Comparison of ENCODE assay signal across 8 mouse cellular contexts in genomic region chr9:100642186-100642839, GRCm38 (mm10). TPM values are rescaled to one million over a fixed set of nuclear protein-coding genes. Genes with fewer than 3 reads are reported as not detected.
DNase-seq lines count a peak whose midpoint lies in the region; ATAC-seq and TF ChIP-seq lines count a peak whose summit lies in the region.

No protein-coding gene starts in this region.

- DNase-seq in cerebellum, adult 18-20 months: peak; percentile 23 to 41
- DNase-seq in cerebellum, postnatal 4 days (ENCODE audit: low spot score in 2 of 2): no peak
- DNase-seq in spleen, adult 2 months (ENCODE audit: low read depth in 1 of 2, low spot score in 2 of 2): peak in 1 of 2 experiments; percentile 8
- no peak for DNase-seq in spleen, postnatal 4 days (ENCODE audit: low spot score in 2 of 2)
- no peak for DNase-seq in midbrain, postnatal 0 days (ENCODE audit: low spot score)
- DNase-seq in T-cell, adult 2 months (ENCODE audit: low spot score): no peak

- H3K9ac ChIP-seq in forebrain, embryonic 13.5 days: peak overlapping the region; percentile 92
- peak overlapping the region; percentile 71 for H3K9ac ChIP-seq in kidney, embryonic 16.5 days (replicated peaks; ENCODE audit: low read length)
- H3K9ac ChIP-seq in midbrain, postnatal 0 days (replicated peaks; ENCODE audit: low read length, poor library complexity, severe bottlenecking): peak overlapping the region; percentile 54

- H3K4me2 ChIP-seq in forebrain, embryonic 13.5 days: peak overlapping the region; percentile 69
- peak overlapping the region; percentile 76 for H3K4me2 ChIP-seq in kidney, embryonic 16.5 days (replicated peaks; ENCODE audit: low read depth, low read length)
- H3K4me2 ChIP-seq in midbrain, postnatal 0 days (ENCODE audit: low read depth, low read length, poor library complexity, severe bottlenecking): peak overlapping the region; percentile 75

- H3K4me1 ChIP-seq in spleen, adult 2 months (ENCODE audit: control insufficient read depth, insufficient read depth, insufficient read length): peaks cover 6% of the 10 kb centered on the region
- H3K4me1 ChIP-seq in forebrain, embryonic 13.5 days: peaks cover 31% of the 10 kb centered on the region
- peaks cover 24% of the 10 kb centered on the region for H3K4me1 ChIP-seq in kidney, embryonic 16.5 days (ENCODE audit: insufficient read depth, low read length)
- H3K4me1 ChIP-seq in midbrain, postnatal 0 days (ENCODE audit: insufficient read depth, low read length): peaks cover 11% of the 10 kb centered on the region; the same call in 1 of the 2 replicates

- no peaks in the 10 kb centered on the region for H3K27me3 ChIP-seq in spleen, adult 2 months (ENCODE audit: control insufficient read depth, insufficient read depth, low read length)
- no peaks in the 10 kb centered on the region for H3K27me3 ChIP-seq in forebrain, embryonic 13.5 days
- H3K27me3 ChIP-seq in kidney, embryonic 16.5 days (ENCODE audit: insufficient read depth, low read length): no peaks in the 10 kb centered on the region
- H3K27me3 ChIP-seq in midbrain, postnatal 0 days (ENCODE audit: insufficient read depth, low read length): no peaks in the 10 kb centered on the region

- H3K9me3 ChIP-seq in forebrain, embryonic 13.5 days (replicated peaks): no peaks in the 10 kb centered on the region
- no peaks in the 10 kb centered on the region for H3K9me3 ChIP-seq in kidney, embryonic 16.5 days (ENCODE audit: low read length)
- H3K9me3 ChIP-seq in midbrain, postnatal 0 days (ENCODE audit: low read length): no peaks in the 10 kb centered on the region

- 1% methylated on average over 16 of the region's 16 CpGs for WGBS in spleen, adult 2 months
- under 1% methylated on average over 16 of the region's 16 CpGs for WGBS in forebrain, embryonic 13.5 days
- under 1% methylated on average over 16 of the region's 16 CpGs for WGBS in kidney, embryonic 16.5 days
- 1% methylated on average over 16 of the region's 16 CpGs for WGBS in midbrain, postnatal 0 days

- peak overlapping the region; percentile 93 for H3K27ac ChIP-seq in spleen, adult 2 months (ENCODE audit: insufficient read depth, low read length)
- H3K27ac ChIP-seq in forebrain, embryonic 13.5 days: peak overlapping the region; percentile 98
- H3K27ac ChIP-seq in kidney, embryonic 16.5 days (ENCODE audit: low read length): peak overlapping the region; percentile 99
- peak overlapping the region; percentile 98 for H3K27ac ChIP-seq in midbrain, postnatal 0 days (ENCODE audit: low read depth, low read length)

- no peak for TF ChIP-seq CTCF in spleen, adult 2 months (IDR thresholded peaks at IDR 0.05; ENCODE audit: extremely low read depth, insufficient read depth, insufficient read length, insufficient replicate concordance)
- TF ChIP-seq CTCF in midbrain, postnatal 0 days (IDR thresholded peaks at IDR 0.05): no peak

- no peaks in the 10 kb centered on the region for H3K36me3 ChIP-seq in spleen, adult 2 months (ENCODE audit: control insufficient read depth, insufficient read depth, low read length)
- H3K36me3 ChIP-seq in forebrain, embryonic 13.5 days (ENCODE audit: poor library complexity, severe bottlenecking): no peaks in the 10 kb centered on the region
- no peaks in the 10 kb centered on the region for H3K36me3 ChIP-seq in kidney, embryonic 16.5 days (ENCODE audit: insufficient read depth, low read length)
- no peaks in the 10 kb centered on the region for H3K36me3 ChIP-seq in midbrain, postnatal 0 days (ENCODE audit: insufficient read depth, low read length)

- no peak for ATAC-seq in forebrain, embryonic 13.5 days
- no peak for ATAC-seq in kidney, embryonic 16.5 days (ENCODE audit: low FRiP score, low TSS enrichment)
- no peak for ATAC-seq in midbrain, postnatal 0 days (ENCODE audit: low FRiP score)

- peak overlapping the region; percentile 64 for H3K4me3 ChIP-seq in spleen, adult 2 months (ENCODE audit: extremely low read depth, insufficient read depth, insufficient read length)
- peak overlapping the region; percentile 79 for H3K4me3 ChIP-seq in forebrain, embryonic 13.5 days
- H3K4me3 ChIP-seq in kidney, embryonic 16.5 days (ENCODE audit: low read length): peak overlapping the region; percentile 91
- H3K4me3 ChIP-seq in midbrain, postnatal 0 days (ENCODE audit: low read depth, low read length): peak overlapping the region; percentile 87

- TF ChIP-seq POLR2A in spleen, adult 2 months (IDR thresholded peaks at IDR 0.05; ENCODE audit: low read depth, low read length): no peak; the same call in 1 of the 2 replicates

RNA-seq across cellular contexts. Expression of gene Stag1, which starts 44.7 kb away (rescaled TPM):
- polyA plus RNA-seq in spleen, adult 2 months (2012; rRNA removed): 2.1 and 2.5 TPM in 2 replicates
- 51.5 and 54.4 TPM in 2 replicates for polyA plus RNA-seq in forebrain, embryonic 13.5 days (2015; fragmentation: Nextera tagmentation; extraction: Ambion mirVana)
- 32.1 and 43.4 TPM in 2 replicates for polyA plus RNA-seq in kidney, embryonic 16.5 days (2015; fragmentation: Nextera tagmentation; extraction: Ambion mirVana)
- 31.0 and 43.6 TPM in 2 replicates for total RNA-seq in midbrain, postnatal 0 days (2014; rRNA removed)
- polyA plus RNA-seq in midbrain, postnatal 0 days (2015; fragmentation: Nextera tagmentation; extraction: Ambion mirVana): 21.6 and 23.6 TPM in 2 replicates

Comparison
In these comparisons a context has a peak if more than half of its experiments do, and no peak if none do; other contexts are left out.
1. DNase-seq: peak in cerebellum, adult 18-20 months (2 of 2); none in cerebellum, postnatal 4 days (0 of 2), spleen, postnatal 4 days (0 of 2), midbrain, postnatal 0 days (single experiment) and T-cell, adult 2 months (single experiment).
2. Peak in every context shown above with its lines, with median percentiles within 50 percentile points of each other: H3K27ac ChIP-seq, H3K4me3 ChIP-seq, H3K4me2 ChIP-seq and H3K9ac ChIP-seq.